Mouse (Mus musculus): ENCODE results near the gene Gm4312. TPM values are rescaled to one million over a fixed set of nuclear protein-coding genes. Genes with fewer than 3 reads are reported as not detected.

Gene Gm4312
- polyA plus RNA-seq, 1 experiment, result not detected

Other genes starting within 250 kb of the Gm4312 start
- not detected in 2 replicates for gene Gm4301, start 46.9 kb downstream of the Gm4312 start, polyA plus RNA-seq (2012; rRNA removed)
- not detected in 2 replicates for gene Gm4302, start 41.7 kb downstream of the Gm4312 start, polyA plus RNA-seq (2012; rRNA removed)
- gene Gm4303, start 36.6 kb downstream of the Gm4312 start, polyA plus RNA-seq (2012; rRNA removed), result not detected in 2 replicates
- not detected in 2 replicates for gene Gm4305, start 31.5 kb downstream of the Gm4312 start, polyA plus RNA-seq (2012; rRNA removed)
- not detected in 2 replicates for gene Gm4307, start 21.2 kb downstream of the Gm4312 start, polyA plus RNA-seq (2012; rRNA removed)
- 2.8 and 3.4 TPM in 2 replicates for gene Tmtc3, start 104.8 kb upstream of the Gm4312 start, polyA plus RNA-seq (2012; rRNA removed)
- 5.9 and 6.6 TPM in 2 replicates for gene Cep290, start 105.0 kb upstream of the Gm4312 start, polyA plus RNA-seq (2012; rRNA removed)
- gene 4930430F08Rik, start 207.9 kb upstream of the Gm4312 start, polyA plus RNA-seq (2012; rRNA removed), result 22.6 and 22.8 TPM in 2 replicates
- 54.3 and 79.5 TPM in 2 replicates for gene 1700017N19Rik, start 207.9 kb upstream of the Gm4312 start, polyA plus RNA-seq (2012; rRNA removed)